Mouse (Mus musculus): ENCODE data around the gene Rtn2. TPM values are rescaled to one million over a fixed set of nuclear protein-coding genes. Genes with fewer than 3 reads are reported as not detected.

The Rtn2 gene
- total RNA-seq, 2 experiments from 2014 or later: 4.6 to 5.1 TPM

GRCm38 (mm10) chr7:19344938-19345471, 62.6 kb downstream of the Rtn2 start:
- DNase-seq: peak; percentile 94 to 96

Other genes with a start within 250 kb of the Rtn2 start
- not detected for gene Rsph6a, start 227.9 kb upstream of the Rtn2 start, total RNA-seq (2021)
- 10 to 100 TPM; 53.8 to 57.1 TPM for gene Dmwd, start 206.4 kb upstream of the Rtn2 start, total RNA-seq (2021)
- gene Dmpk, start 198.8 kb upstream of the Rtn2 start, total RNA-seq (2021): 100 to 1,000 TPM in 1 of 2 experiments, 10 to 100 TPM in 1; 81.5 to 110 TPM
- gene Six5, start 188.0 kb upstream of the Rtn2 start, total RNA-seq (2021): 10 to 100 TPM; 14.0 to 15.6 TPM
- gene Gm4969, start 164.3 kb upstream of the Rtn2 start, total RNA-seq (2021): not detected
- 10 to 100 TPM; 11.5 to 13.1 TPM for gene Fbxo46, start 162.8 kb upstream of the Rtn2 start, total RNA-seq (2021)
- 10 to 100 TPM; 17.4 to 18.8 TPM for gene Qpctl, start 133.3 kb upstream of the Rtn2 start, total RNA-seq (2021)
- 100 to 1,000 TPM in 1 of 2 experiments, 10 to 100 TPM in 1; 96.5 to 105 TPM for gene Snrpd2, start 132.9 kb upstream of the Rtn2 start, total RNA-seq (2021)
- gene Gipr, start 116.5 kb upstream of the Rtn2 start, total RNA-seq (2021): under 1 TPM; 0.40 to 0.56 TPM
- gene Eml2, start 106.2 kb upstream of the Rtn2 start, total RNA-seq (2021): 10 to 100 TPM; 45.2 to 65.2 TPM
- 10 to 100 TPM in 1 of 2 experiments, 1 to 10 TPM in 1; 5.9 to 12.9 TPM for gene Gpr4, start 70.1 kb upstream of the Rtn2 start, total RNA-seq (2021)
- gene Opa3, start 54.3 kb upstream of the Rtn2 start, total RNA-seq (2021): 10 to 100 TPM; 31.7 to 37.4 TPM
- gene Vasp, start 10.8 kb upstream of the Rtn2 start, total RNA-seq (2021): 10 to 100 TPM; 45.4 to 55.0 TPM
- not detected for gene Ppm1n, start 2.6 kb upstream of the Rtn2 start, total RNA-seq (2021)
- 10 to 100 TPM; 11.2 to 23.6 TPM for gene Fosb, start 27.4 kb downstream of the Rtn2 start, total RNA-seq (2021)
- 10 to 100 TPM; 33.0 to 38.8 TPM for gene Ercc1, start 62.2 kb downstream of the Rtn2 start, total RNA-seq (2021)
- gene Cd3eap, start 76.9 kb downstream of the Rtn2 start, total RNA-seq (2021): 10 to 100 TPM; 11.3 to 12.8 TPM
- 1 to 10 TPM; 5.8 to 8.9 TPM for gene Ppp1r13l, start 77.1 kb downstream of the Rtn2 start, total RNA-seq (2021)
- gene Ercc2, start 99.4 kb downstream of the Rtn2 start, total RNA-seq (2021): 10 to 100 TPM; 29.7 to 32.8 TPM
- gene Klc3, start 121.5 kb downstream of the Rtn2 start, total RNA-seq (2021): 1 to 10 TPM in 1 of 2 experiments, under 1 TPM in 1; 0.89 to 2.2 TPM
- gene Ckm, start 122.2 kb downstream of the Rtn2 start, total RNA-seq (2021): under 1 TPM in 1 of 2 experiments, not detected in 1; 0.66 TPM
- gene Mark4, start 176.2 kb downstream of the Rtn2 start, total RNA-seq (2021): 10 to 100 TPM; 46.5 to 50.3 TPM
- 10 to 100 TPM; 41.1 to 49.6 TPM for gene Exoc3l2, start 180.7 kb downstream of the Rtn2 start, total RNA-seq (2021)
- gene Bloc1s3, start 225.7 kb downstream of the Rtn2 start, total RNA-seq (2021): 10 to 100 TPM in 1 of 2 experiments, 1 to 10 TPM in 1; 8.7 to 12.1 TPM
- gene Trappc6a, start 225.8 kb downstream of the Rtn2 start, total RNA-seq (2021): 10 to 100 TPM; 73.1 to 91.1 TPM
- gene Nkpd1, start 235.2 kb downstream of the Rtn2 start, total RNA-seq (2021): under 1 TPM in 1 of 2 experiments, not detected in 1; 0.17 TPM